Mouse (Mus musculus) forebrain, postnatal 0 days (tissue): ENCODE data around the gene Git2. TPM values are rescaled to one million over a fixed set of nuclear protein-coding genes. Genes with fewer than 3 reads are reported as not detected.

Source experiments
- ATAC-seq: fragments of 200-750 bp; cut with Nextera tagmentation; 2 replicates; pipeline ENCODE4 v1.8.0; 2017; ENCODE audit warnings: mild to moderate bottlenecking, moderate library complexity
- DNase-seq: peaks from one replicate; pipeline ENCODE4 v3.0.0-alpha.2; 2015
- H3K27ac ChIP-seq: fragments of 300-500 bp; sonication (generic); 2 replicates; pipeline ENCODE4 v1.5.1; 2014; ENCODE audit warnings: low read depth, mild to moderate bottlenecking, antibody characterized with exemption, low read length, moderate library complexity, mixed read lengths
- H3K27me3 ChIP-seq: fragments of 300-500 bp; sonication (generic); 2 replicates; pipeline ENCODE4 v1.6.1; 2014; ENCODE audit warnings: mild to moderate bottlenecking, low read length, mixed read lengths; ENCODE audit not compliant: insufficient read depth
- H3K36me3 ChIP-seq: fragments of 300-500 bp; sonication (generic); 2 replicates; pipeline ENCODE4 v1.6.1; 2014; ENCODE audit warnings: mild to moderate bottlenecking, moderate library complexity; ENCODE audit not compliant: insufficient read depth
- H3K4me1 ChIP-seq: fragments of 300-500 bp; sonication (generic); 2 replicates; pipeline ENCODE4 v1.6.1; 2014; ENCODE audit warnings: antibody characterized with exemption; ENCODE audit not compliant: insufficient read depth
- H3K4me2 ChIP-seq: fragments of 300-500 bp; sonication (generic); 2 replicates; pipeline ENCODE4 v1.6.1; 2014; ENCODE audit warnings: low read depth, mild to moderate bottlenecking, moderate library complexity
- H3K4me3 ChIP-seq: fragments of 300-500 bp; sonication (generic); 2 replicates; pipeline ENCODE4 v1.5.1; 2014; ENCODE audit warnings: low read depth, low read length, mixed read lengths
- H3K9ac ChIP-seq: fragments of 300-500 bp; sonication (generic); 2 replicates; pipeline ENCODE4 v1.6.1; 2014; ENCODE audit warnings: mild to moderate bottlenecking
- H3K9me3 ChIP-seq: fragments of 300-500 bp; sonication (generic); 2 replicates; pipeline ENCODE4 v1.6.1; 2016; ENCODE audit warnings: low read length
- CTCF ChIP-seq: sonication (generic); IDR thresholded peaks from 2 replicates; pipeline ENCODE4 v1.5.1; 2016; ENCODE audit warnings: antibody characterized with exemption, control low read depth, low read depth
- WGBS: fragments of 180-500 bp; shearing (Covaris S2); extraction: QIAGEN DNeasy Blood & Tissue Kit; methylation state at CpG from one replicate; pipeline ENCODE4 v1.1.7; 2014; 5-methylcytosine and 5-hydroxymethylcytosine counted together
- microRNA-seq, 2 experiments: library from miRNA; unstranded; fragments of <30 nt; microRNA quantifications; one replicate each; pipeline ENCODE4; 2016
- polyA plus RNA-seq: library from polyadenylated mRNA; unstranded; fragments of >200 nt; fragmentation: Nextera tagmentation; extraction: Ambion mirVana; gene quantifications from 2 replicates; pipeline ENCODE4 v1.2.1, GENCODE M21; 2015
- total RNA-seq: library from RNA; depleted of rRNA; stranded (reverse); fragments of >200 nt; gene quantifications from 2 replicates; pipeline ENCODE4 v1.2.3, GENCODE M21; 2014; rRNA removed

The Git2 gene
- total and polyA plus RNA-seq, 2 experiments from 2014 or later, result 31.1 to 57.6 TPM

DNA sequence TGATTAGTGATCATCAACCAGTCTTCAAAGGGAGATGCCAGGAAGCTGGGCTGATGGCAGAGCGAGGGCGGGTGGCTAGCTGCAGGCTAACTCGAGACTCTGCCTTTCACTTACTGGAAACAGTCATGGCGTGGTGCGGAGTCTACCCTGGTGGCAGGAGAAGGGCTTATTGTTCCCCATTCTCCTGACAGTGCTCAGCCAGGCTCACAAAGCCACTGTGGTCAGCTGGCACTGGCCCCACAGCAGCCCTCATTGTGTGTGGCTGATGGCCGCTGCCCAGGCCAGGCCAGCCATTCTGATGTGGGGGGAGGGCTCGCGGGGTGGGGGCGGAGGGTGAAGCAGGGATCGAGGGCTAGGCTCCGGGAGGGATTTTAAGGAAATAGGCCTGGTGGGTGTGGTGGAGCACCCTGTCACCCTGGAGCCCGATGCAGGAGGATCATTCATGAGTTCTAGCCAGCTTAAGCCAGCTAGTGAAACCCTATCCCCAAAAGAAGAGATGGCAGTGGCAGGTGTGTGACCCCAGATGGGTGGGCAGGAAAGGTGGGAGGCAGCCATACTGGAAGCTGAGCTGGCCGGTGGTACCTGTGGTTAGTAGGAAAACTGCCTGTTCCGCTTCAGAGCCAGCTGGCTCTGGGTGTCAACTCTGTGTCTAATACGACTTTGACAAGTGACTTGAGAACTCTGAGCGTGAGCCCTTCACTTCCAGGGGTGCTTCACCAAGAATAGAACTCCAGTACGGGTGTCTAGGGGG lies 95.3 kb downstream of the Git2 start:
- no peak overlapping the region for H3K9ac ChIP-seq
- no peak overlapping the region for H3K4me3 ChIP-seq
- 51% methylated on average over 17 of the region's 17 CpGs for WGBS
- no peak for DNase-seq
- no peak for TF ChIP-seq CTCF
- no peaks in the 10 kb centered on the region for H3K9me3 ChIP-seq
- H3K36me3 ChIP-seq, result peaks cover 10% of the 10 kb centered on the region; the same call in 1 of the 2 replicates
- H3K27ac ChIP-seq, result no peak overlapping the region
- peak; percentile 47; the same call in 1 of the 2 replicates for ATAC-seq
- H3K4me2 ChIP-seq, result no peak overlapping the region
- H3K4me1 ChIP-seq, result no peaks in the 10 kb centered on the region
- H3K27me3 ChIP-seq, result no peaks in the 10 kb centered on the region

Small RNA genes lying within 50 kb of the gene (microRNA-seq; reads per million reads assigned to microRNA genes)
- gene Mir7028, result 0 reads per million in 2 experiments

Other genes with a start within 250 kb of the Git2 start
- gene Fam222a, start 207.5 kb downstream of the Git2 start, total RNA-seq, result 6.2 and 8.2 TPM in 2 replicates
- gene Fam222a, start 207.5 kb downstream of the Git2 start, polyA plus RNA-seq, result 2.9 and 3.4 TPM in 2 replicates
- 0.81 and 1.5 TPM in 2 replicates for gene Trpv4, start 117.1 kb downstream of the Git2 start, total RNA-seq
- gene Trpv4, start 117.1 kb downstream of the Git2 start, polyA plus RNA-seq, result 1.3 and 2.4 TPM in 2 replicates
- 14.1 and 19.8 TPM in 2 replicates for gene Gltp, start 84.5 kb downstream of the Git2 start, total RNA-seq
- gene Gltp, start 84.5 kb downstream of the Git2 start, polyA plus RNA-seq, result 26.4 and 32.1 TPM in 2 replicates
- 14.1 and 14.4 TPM in 2 replicates for gene Tchp, start 67.8 kb downstream of the Git2 start, total RNA-seq
- 7.4 and 11.8 TPM in 2 replicates for gene Tchp, start 67.8 kb downstream of the Git2 start, polyA plus RNA-seq
- gene Ankrd13a, start 840 bp downstream of the Git2 start, total RNA-seq, result 34.3 and 44.8 TPM in 2 replicates
- 20.7 and 20.8 TPM in 2 replicates for gene Ankrd13a, start 840 bp downstream of the Git2 start, polyA plus RNA-seq
- gene 1500011B03Rik, start 48.0 kb upstream of the Git2 start, total RNA-seq, result 298 and 325 TPM in 2 replicates
- 378 and 431 TPM in 2 replicates for gene 1500011B03Rik, start 48.0 kb upstream of the Git2 start, polyA plus RNA-seq
- gene 4930519G04Rik, start 78.1 kb upstream of the Git2 start, total RNA-seq, result not detected in 2 replicates
- gene 4930519G04Rik, start 78.1 kb upstream of the Git2 start, polyA plus RNA-seq, result not detected in 2 replicates
- gene Gm9936, start 83.2 kb upstream of the Git2 start, total RNA-seq, result 3.6 and 4.2 TPM in 2 replicates
- 1.8 and 3.2 TPM in 2 replicates for gene Gm9936, start 83.2 kb upstream of the Git2 start, polyA plus RNA-seq
- 4.2 and 7.0 TPM in 2 replicates for gene Oasl2, start 121.4 kb upstream of the Git2 start, total RNA-seq
- 4.2 and 4.8 TPM in 2 replicates for gene Oasl2, start 121.4 kb upstream of the Git2 start, polyA plus RNA-seq
- 0.54 and 1.7 TPM in 2 replicates for gene Oasl1, start 147.7 kb upstream of the Git2 start, total RNA-seq
- gene Oasl1, start 147.7 kb upstream of the Git2 start, polyA plus RNA-seq, result 0.38 and 0.73 TPM in 2 replicates
- 81.0 and 86.0 TPM in 2 replicates for gene 2210016L21Rik, start 166.6 kb upstream of the Git2 start, total RNA-seq
- 167 and 170 TPM in 2 replicates for gene 2210016L21Rik, start 166.6 kb upstream of the Git2 start, polyA plus RNA-seq
- gene Hnf1a, start 195.6 kb upstream of the Git2 start, total RNA-seq, result not detected in 2 replicates
- not detected in 2 replicates for gene Hnf1a, start 195.6 kb upstream of the Git2 start, polyA plus RNA-seq
- 79.1 and 114 TPM in 2 replicates for gene Sppl3, start 235.6 kb upstream of the Git2 start, total RNA-seq
- 36.0 and 43.5 TPM in 2 replicates for gene Sppl3, start 235.6 kb upstream of the Git2 start, polyA plus RNA-seq